Comparison of ENCODE assay signal across 27 mouse cellular contexts in genomic region chr10:117548775-117549505, GRCm38 (mm10).
"Had no signal": no experiment of that assay in that cellular context is flagged by ENCODE, and none has a peak within 500 bp of the region (broad histone marks: within the 10 kb centered on the region; RNA-seq: fewer than 3 reads in every experiment).

No protein-coding gene starts in this region.

- H3K4me2 ChIP-seq: embryonic facial prominence, embryonic 12.5 days; embryonic facial prominence, embryonic 13.5 days; embryonic facial prominence, embryonic 15.5 days; forebrain, embryonic 12.5 days; forebrain, embryonic 13.5 days; forebrain, embryonic 15.5 days had no signal

- ATAC-seq: forebrain, embryonic 13.5 days; forebrain, embryonic 14.5 days; forebrain, embryonic 15.5 days; forebrain, embryonic 16.5 days; forebrain, postnatal 0 days had no signal

- H3K27me3 ChIP-seq: embryonic facial prominence, embryonic 12.5 days; embryonic facial prominence, embryonic 13.5 days; embryonic facial prominence, embryonic 15.5 days; forebrain, embryonic 12.5 days; forebrain, embryonic 13.5 days; forebrain, embryonic 15.5 days had no signal

- H3K4me3 ChIP-seq: embryonic facial prominence, embryonic 10.5 days; embryonic facial prominence, embryonic 12.5 days; embryonic facial prominence, embryonic 13.5 days; embryonic facial prominence, embryonic 15.5 days; erythroblast, embryonic 14.5 days; forebrain, embryonic 10.5 days; forebrain, embryonic 12.5 days; forebrain, embryonic 13.5 days; forebrain, embryonic 15.5 days; gastrocnemius, adult 2 months; heart, adult 2 months had no signal

- H3K36me3 ChIP-seq: embryonic facial prominence, embryonic 10.5 days; embryonic facial prominence, embryonic 12.5 days; embryonic facial prominence, embryonic 13.5 days; embryonic facial prominence, embryonic 15.5 days; forebrain, embryonic 10.5 days; forebrain, embryonic 12.5 days; forebrain, embryonic 15.5 days had no signal

- DNase-seq: cerebellum, adult 9-10 months; cerebellum, adult 9-11 months; cerebellum, postnatal 10 days; cerebellum, postnatal 14 days; cerebellum, postnatal 25 days; cerebellum, postnatal 36 days; embryo, embryonic 11 days; forebrain, postnatal 0 days; gastrocnemius, adult 2 months; gastrocnemius, postnatal 10 days; gastrocnemius, postnatal 14 days; gastrocnemius, postnatal 25 days; gastrocnemius, postnatal 36 days; heart, adult 11 months; heart, adult 18-20 months; heart, adult 2 months had no signal

- H3K9ac ChIP-seq: embryonic facial prominence, embryonic 12.5 days; embryonic facial prominence, embryonic 13.5 days; embryonic facial prominence, embryonic 15.5 days; forebrain, embryonic 12.5 days; forebrain, embryonic 13.5 days; forebrain, embryonic 15.5 days; forebrain, postnatal 0 days had no signal

- H3K4me1 ChIP-seq: forebrain, embryonic 13.5 days; forebrain, embryonic 15.5 days had no signal

- H3K9me3 ChIP-seq: embryonic facial prominence, embryonic 10.5 days; embryonic facial prominence, embryonic 12.5 days; embryonic facial prominence, embryonic 13.5 days; embryonic facial prominence, embryonic 15.5 days; forebrain, embryonic 10.5 days; forebrain, embryonic 12.5 days; forebrain, embryonic 13.5 days; forebrain, embryonic 15.5 days had no signal

- H3K27ac ChIP-seq: embryonic facial prominence, embryonic 10.5 days; embryonic facial prominence, embryonic 12.5 days; embryonic facial prominence, embryonic 13.5 days; embryonic facial prominence, embryonic 15.5 days; forebrain, embryonic 10.5 days; forebrain, embryonic 12.5 days; forebrain, embryonic 13.5 days; forebrain, embryonic 15.5 days; gastrocnemius, adult 2 months; heart, adult 2 months had no signal
